Mouse (Mus musculus): ENCODE data around the gene Upf1.

Upf1 gene

GRCm38 (mm10) chr8:70353194-70353817 lies at the start of gene Upf1:
Gene Upf1 (minus strand): TSS chr8:70353278.
- peak; percentile 99 for DNase-seq

- DNase-seq = no peak
Observed at GRCm38 (mm10) chr8:70397611-70398563, 44.8 kb upstream of the Upf1 start.

GRCm38 (mm10) chr8:70396184-70396583 lies 43.1 kb upstream of the Upf1 start:
- no peak for DNase-seq

GRCm38 (mm10) chr8:70395649-70396048 lies 42.6 kb upstream of the Upf1 start:
- DNase-seq = no peak

- DNase-seq = no peak
Observed at GRCm38 (mm10) chr8:70394269-70394998, 41.4 kb upstream of the Upf1 start.

GRCm38 (mm10) chr8:70393087-70393486 lies 40.0 kb upstream of the Upf1 start:
- no peak for DNase-seq

GRCm38 (mm10) chr8:70389678-70390077 lies 36.6 kb upstream of the Upf1 start:
- DNase-seq = no peak

- DNase-seq = peak; percentile 53
Observed at GRCm38 (mm10) chr8:70383287-70383686, 30.2 kb upstream of the Upf1 start.

GRCm38 (mm10) chr8:70380069-70380468 lies 27.0 kb upstream of the Upf1 start:
- DNase-seq = peak; percentile 45

GRCm38 (mm10) chr8:70377049-70377448 lies 24.0 kb upstream of the Upf1 start:
- no peak for DNase-seq

GRCm38 (mm10) chr8:70376275-70376741 lies 23.2 kb upstream of the Upf1 start:
- no peak for DNase-seq

- no peak for DNase-seq
Observed at GRCm38 (mm10) chr8:70375212-70375859, 22.3 kb upstream of the Upf1 start.

GRCm38 (mm10) chr8:70374318-70374927 lies 21.3 kb upstream of the Upf1 start:
- DNase-seq = peak; percentile 46

- no peak for DNase-seq
Observed at GRCm38 (mm10) chr8:70373397-70374317, 20.6 kb upstream of the Upf1 start, which contains the start of gene Comp. Gene Comp (plus strand): TSS chr8:70373558.

GRCm38 (mm10) chr8:70371951-70372350 lies 18.9 kb upstream of the Upf1 start:
- no peak for DNase-seq

- DNase-seq = no peak
Observed at GRCm38 (mm10) chr8:70370476-70370875, 17.4 kb upstream of the Upf1 start.

GRCm38 (mm10) chr8:70366588-70366987 lies 13.5 kb upstream of the Upf1 start:
- DNase-seq = no peak

GRCm38 (mm10) chr8:70364066-70364465 lies 11.0 kb upstream of the Upf1 start:
- no peak for DNase-seq

- no peak for DNase-seq
Observed at GRCm38 (mm10) chr8:70361484-70362032, 8.5 kb upstream of the Upf1 start.

- DNase-seq = no peak
Observed at GRCm38 (mm10) chr8:70360769-70361168, 7.7 kb upstream of the Upf1 start.

GRCm38 (mm10) chr8:70359411-70359810 lies 6.3 kb upstream of the Upf1 start:
- no peak for DNase-seq
